ENCODE assay signal across 8 mouse cellular contexts in the genomic region with DNA sequence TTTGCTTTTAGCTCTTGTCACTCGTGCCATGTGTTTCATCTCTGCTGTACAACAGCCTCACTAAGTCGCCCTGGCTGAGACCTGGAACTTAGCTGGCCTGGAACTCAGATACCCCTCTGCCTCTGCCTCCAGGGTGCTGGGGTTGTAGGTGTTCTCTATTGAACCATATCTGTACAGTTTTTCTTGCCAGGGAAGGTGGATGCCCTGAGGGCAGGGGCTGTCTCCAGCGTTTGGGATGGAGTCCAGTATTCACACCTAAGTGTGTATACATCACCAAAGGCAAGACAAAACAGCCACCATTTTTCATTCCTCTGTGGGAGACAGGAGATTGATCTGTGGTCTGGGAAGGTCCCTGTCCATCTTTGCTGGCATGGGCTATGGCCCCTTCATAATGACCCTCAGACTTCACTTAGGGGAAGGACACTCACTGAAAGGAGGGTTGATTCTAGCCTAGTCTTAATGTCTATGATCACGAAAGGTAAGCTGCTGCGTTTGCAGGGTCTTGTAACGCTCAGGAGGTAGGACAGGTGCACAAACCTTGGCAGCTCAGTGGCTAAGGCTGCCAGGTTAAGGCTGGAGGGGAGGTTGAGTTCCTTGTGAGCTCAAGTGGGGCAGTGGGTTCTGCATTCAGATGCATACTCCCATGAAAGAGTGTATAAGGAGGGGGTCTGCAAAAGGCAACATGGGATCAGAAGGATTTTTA. TPM values are rescaled to one million over a fixed set of nuclear protein-coding genes. Genes with fewer than 3 reads are reported as not detected.
DNase-seq lines count a peak whose midpoint lies in the region; ATAC-seq and TF ChIP-seq lines count a peak whose summit lies in the region.

No protein-coding gene starts in this region.

- H3K36me3 ChIP-seq in forebrain, embryonic 10.5 days (replicated peaks): no peaks in the 10 kb centered on the region
- no peaks in the 10 kb centered on the region for H3K36me3 ChIP-seq in forebrain, embryonic 11.5 days (ENCODE audit: control insufficient read depth, insufficient read depth, low read length)
- H3K36me3 ChIP-seq in embryonic facial prominence, embryonic 13.5 days: no peaks in the 10 kb centered on the region
- no peaks in the 10 kb centered on the region for H3K36me3 ChIP-seq in liver, postnatal 0 days (replicated peaks; ENCODE audit: insufficient read depth, low read length)

- TF ChIP-seq EP300 in liver, postnatal 0 days (IDR thresholded peaks at IDR 0.05; ENCODE audit: low read depth): no peak

- peak overlapping the region; percentile 57; the same call in 1 of the 2 replicates for H3K4me3 ChIP-seq in forebrain, embryonic 10.5 days
- no peak overlapping the region for H3K4me3 ChIP-seq in forebrain, embryonic 11.5 days (ENCODE audit: low read depth, low read length)
- H3K4me3 ChIP-seq in left cerebral cortex, adult 2 months: peak overlapping the region; percentile 54
- no peak overlapping the region for H3K4me3 ChIP-seq in embryonic facial prominence, embryonic 13.5 days
- peak overlapping the region; percentile 55 for H3K4me3 ChIP-seq in liver, postnatal 0 days (ENCODE audit: low read depth, low read length)

- no peak overlapping the region for H3K9ac ChIP-seq in forebrain, embryonic 11.5 days (ENCODE audit: low read length)
- H3K9ac ChIP-seq in embryonic facial prominence, embryonic 13.5 days: no peak overlapping the region
- no peak overlapping the region for H3K9ac ChIP-seq in liver, postnatal 0 days (replicated peaks)

- WGBS in forebrain, embryonic 10.5 days: 79% methylated on average over 6 of the region's 6 CpGs
- 84% methylated on average over 6 of the region's 6 CpGs for WGBS in forebrain, embryonic 11.5 days
- WGBS in embryonic facial prominence, embryonic 13.5 days: 78% methylated on average over 6 of the region's 6 CpGs
- WGBS in liver, postnatal 0 days (ENCODE audit: insufficient replicate concordance): 80% methylated on average over 6 of the region's 6 CpGs

- H3K9me3 ChIP-seq in forebrain, embryonic 10.5 days: no peaks in the 10 kb centered on the region
- H3K9me3 ChIP-seq in forebrain, embryonic 11.5 days (ENCODE audit: control insufficient read depth, low read length): no peaks in the 10 kb centered on the region
- no peaks in the 10 kb centered on the region for H3K9me3 ChIP-seq in embryonic facial prominence, embryonic 13.5 days
- H3K9me3 ChIP-seq in liver, postnatal 0 days (ENCODE audit: low read length): no peaks in the 10 kb centered on the region

- intact Hi-C loops in left cerebral cortex, adult 2 months (cut with DNase I): no loop called here

- ATAC-seq in forebrain, embryonic 11.5 days (replicated peaks; ENCODE audit: low FRiP score): no peak
- ATAC-seq in embryonic facial prominence, embryonic 13.5 days (ENCODE audit: insufficient number of reproducible peaks, insufficient read depth, low FRiP score, low TSS enrichment, low read depth): no peak
- no peak for ATAC-seq in liver, postnatal 0 days

- no peak overlapping the region; the same call in 1 of the 2 replicates for H3K4me2 ChIP-seq in forebrain, embryonic 11.5 days (ENCODE audit: low read depth, low read length, severe bottlenecking)
- peak overlapping the region; percentile 72 for H3K4me2 ChIP-seq in embryonic facial prominence, embryonic 13.5 days
- H3K4me2 ChIP-seq in liver, postnatal 0 days (ENCODE audit: low read depth, low read length): peak overlapping the region; percentile 73

- H3K27me3 ChIP-seq in forebrain, embryonic 10.5 days (ENCODE audit: poor library complexity, severe bottlenecking): peaks cover 22% of the 10 kb centered on the region
- no peaks in the 10 kb centered on the region for H3K27me3 ChIP-seq in forebrain, embryonic 11.5 days (ENCODE audit: control insufficient read depth, insufficient read depth, low read length)
- H3K27me3 ChIP-seq in embryonic facial prominence, embryonic 13.5 days: peaks cover 8% of the 10 kb centered on the region; the same call in 1 of the 2 replicates
- H3K27me3 ChIP-seq in liver, postnatal 0 days (ENCODE audit: insufficient read depth, low read length): no peaks in the 10 kb centered on the region

- DNase-seq in forebrain, embryonic 10.5 days (ENCODE audit: extremely low spot score, low spot score): no peak
- no peak for DNase-seq in forebrain, embryonic 11.5 days (ENCODE audit: low spot score)
- no peak for DNase-seq in left cerebral cortex, adult 2 months (ENCODE audit: extremely low spot score in 1 of 2, low spot score in 2 of 2)
- no peak for DNase-seq in left cerebral cortex, adult 11 months (ENCODE audit: low spot score)
- DNase-seq in liver, postnatal 0 days: no peak
- no peak for DNase-seq in cerebellum, postnatal 36 days
- DNase-seq in thymus, postnatal 25 days: no peak

- TF ChIP-seq CTCF in left cerebral cortex, adult 2 months (IDR thresholded peaks at IDR 0.05): no peak
- no peak for TF ChIP-seq CTCF in liver, postnatal 0 days (IDR thresholded peaks at IDR 0.05; ENCODE audit: low read depth)

- peaks cover 8% of the 10 kb centered on the region for H3K4me1 ChIP-seq in forebrain, embryonic 10.5 days
- H3K4me1 ChIP-seq in forebrain, embryonic 11.5 days (replicated peaks; ENCODE audit: control insufficient read depth, insufficient read depth, low read length): no peaks in the 10 kb centered on the region
- no peaks in the 10 kb centered on the region for H3K4me1 ChIP-seq in embryonic facial prominence, embryonic 13.5 days
- H3K4me1 ChIP-seq in liver, postnatal 0 days (ENCODE audit: insufficient read depth): no peaks in the 10 kb centered on the region

- H3K27ac ChIP-seq in forebrain, embryonic 10.5 days: no peak overlapping the region
- no peak overlapping the region for H3K27ac ChIP-seq in forebrain, embryonic 11.5 days (ENCODE audit: low read depth, low read length)
- no peak overlapping the region for H3K27ac ChIP-seq in left cerebral cortex, adult 2 months
- no peak overlapping the region for H3K27ac ChIP-seq in embryonic facial prominence, embryonic 13.5 days
- no peak overlapping the region for H3K27ac ChIP-seq in liver, postnatal 0 days (ENCODE audit: low read depth)

RNA-seq across cellular contexts. Expression of a gene that starts 0.8 kb away (rescaled TPM):
- polyA plus RNA-seq in forebrain, embryonic 10.5 days (2016; fragmentation: Nextera tagmentation; extraction: Ambion mirVana): 0.16 TPM in 1 of 2 replicates, not detected in the other
- polyA plus RNA-seq in forebrain, embryonic 11.5 days (2014; fragmentation: Nextera tagmentation; extraction: Ambion mirVana): not detected in 2 replicates
- 1 to 10 TPM; 3.0 to 5.9 TPM for total RNA-seq in left cerebral cortex, adult 2 months (2021)
- polyA plus RNA-seq in embryonic facial prominence, embryonic 13.5 days (2015; fragmentation: Nextera tagmentation; extraction: Ambion mirVana): 0.40 TPM in 1 of 2 replicates, not detected in the other
- polyA plus RNA-seq in liver, postnatal 0 days (2015; fragmentation: Nextera tagmentation; extraction: Ambion mirVana): 1.1 and 1.5 TPM in 2 replicates

RNA-seq across cellular contexts. Expression of a gene that starts 33.3 kb away (rescaled TPM):
- polyA plus RNA-seq in forebrain, embryonic 10.5 days (2016; fragmentation: Nextera tagmentation; extraction: Ambion mirVana): 7.0 and 7.7 TPM in 2 replicates
- 7.1 TPM in 2 replicates for polyA plus RNA-seq in forebrain, embryonic 11.5 days (2014; fragmentation: Nextera tagmentation; extraction: Ambion mirVana)
- 10 to 100 TPM in 1 of 2 experiments, 1 to 10 TPM in 1; 9.5 to 10.5 TPM for total RNA-seq in left cerebral cortex, adult 2 months (2021)
- 8.8 and 8.9 TPM in 2 replicates for polyA plus RNA-seq in embryonic facial prominence, embryonic 13.5 days (2015; fragmentation: Nextera tagmentation; extraction: Ambion mirVana)
- polyA plus RNA-seq in liver, postnatal 0 days (2015; fragmentation: Nextera tagmentation; extraction: Ambion mirVana): 6.8 and 7.2 TPM in 2 replicates

Comparison
In these comparisons a context has a peak if more than half of its experiments do, and no peak if none do; other contexts are left out.
1. H3K4me3 ChIP-seq: peak in forebrain, embryonic 10.5 days (single experiment), left cerebral cortex, adult 2 months (single experiment) and liver, postnatal 0 days (single experiment); none in forebrain, embryonic 11.5 days (single experiment) and embryonic facial prominence, embryonic 13.5 days (single experiment).